Mouse (Mus musculus): ENCODE results near the gene Asic4.

The Asic4 gene

GRCm38 (mm10) chr1:75450314-75451005 lies at the start of gene Asic4:
Gene Asic4 (plus strand): TSS chr1:75450436.
- DNase-seq = no peak

GRCm38 (mm10) chr1:75400493-75401115 lies 49.6 kb upstream of the Asic4 start:
- DNase-seq = no peak

DNA sequence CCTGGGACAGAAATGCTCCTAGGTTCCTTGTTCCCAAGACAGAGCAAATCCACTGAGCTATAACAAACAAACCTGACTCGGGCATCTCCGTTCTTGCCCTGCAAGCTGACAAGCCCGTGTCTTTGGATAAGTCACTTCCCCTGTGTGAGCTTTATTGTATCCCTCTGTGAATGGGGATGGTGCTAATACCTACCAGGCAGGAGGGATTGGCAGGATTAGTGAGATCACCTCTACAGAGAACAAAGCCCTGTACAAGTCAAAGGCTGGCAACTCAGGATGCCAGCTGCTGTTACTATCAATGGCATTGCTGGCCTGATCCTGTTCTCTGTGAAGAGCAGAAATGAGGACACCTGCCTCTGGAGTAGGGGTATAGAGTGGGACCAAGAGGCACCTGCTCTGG lies 44.7 kb upstream of the Asic4 start:
- DNase-seq = no peak

DNA sequence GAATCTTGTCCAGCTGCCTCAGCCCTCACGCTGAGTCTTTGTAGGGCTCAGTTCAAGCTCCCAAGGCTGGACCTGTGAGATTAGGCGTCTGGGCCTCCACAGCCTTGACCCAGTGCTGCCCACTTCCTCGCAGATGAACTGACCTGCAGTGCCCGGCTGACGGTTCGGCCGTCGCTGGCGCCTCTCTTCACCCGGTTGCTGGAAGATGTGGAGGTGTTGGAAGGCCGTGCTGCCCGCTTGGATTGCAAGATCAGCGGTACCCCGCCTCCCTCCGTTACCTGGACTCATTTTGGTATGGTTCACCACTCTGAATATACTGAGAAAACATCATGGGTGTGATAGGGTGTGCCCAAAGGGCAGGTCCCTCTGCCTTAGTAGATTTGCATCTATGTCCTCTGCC lies 44.1 kb upstream of the Asic4 start:
- no peak for DNase-seq

DNA sequence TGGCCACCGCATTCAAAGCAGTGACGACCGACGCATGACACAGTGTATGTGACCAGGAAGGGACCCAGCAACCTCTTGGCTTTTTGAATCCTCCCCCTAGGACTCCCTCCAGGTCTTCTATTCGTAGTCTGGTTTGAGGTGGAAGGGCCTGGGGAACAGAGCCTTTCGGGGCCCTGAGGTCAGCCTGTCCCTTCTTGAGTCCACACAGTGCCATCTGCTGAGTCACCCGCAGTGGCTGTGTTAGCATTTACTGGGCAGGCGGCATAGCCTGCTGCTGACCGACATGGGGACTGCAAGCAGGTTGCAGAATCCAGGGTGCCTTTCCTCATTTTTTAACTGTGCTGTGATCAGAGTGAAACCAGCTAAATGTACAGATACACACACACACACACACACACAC lies 43.2 kb upstream of the Asic4 start:
- no peak for DNase-seq

DNA sequence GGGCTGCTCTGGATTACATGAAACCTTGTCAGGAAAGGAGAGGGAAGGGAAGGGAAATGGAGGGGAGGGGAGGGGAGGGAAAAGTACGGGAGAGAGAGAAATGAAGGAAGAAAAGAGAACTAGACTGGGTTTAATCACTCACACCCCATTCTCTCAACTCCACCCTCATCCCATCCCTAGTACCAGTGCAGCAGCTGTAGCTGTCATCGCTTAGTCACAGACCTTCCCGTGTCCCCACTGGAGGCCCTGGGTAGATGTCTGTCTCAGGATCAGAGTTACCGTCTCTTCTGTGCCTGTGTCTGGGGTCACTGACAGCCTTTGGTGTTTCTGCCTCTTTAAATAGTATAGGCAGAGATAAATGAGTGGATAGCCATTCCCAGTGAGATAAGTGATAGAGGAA lies 42.0 kb upstream of the Asic4 start:
- no peak for DNase-seq

DNA sequence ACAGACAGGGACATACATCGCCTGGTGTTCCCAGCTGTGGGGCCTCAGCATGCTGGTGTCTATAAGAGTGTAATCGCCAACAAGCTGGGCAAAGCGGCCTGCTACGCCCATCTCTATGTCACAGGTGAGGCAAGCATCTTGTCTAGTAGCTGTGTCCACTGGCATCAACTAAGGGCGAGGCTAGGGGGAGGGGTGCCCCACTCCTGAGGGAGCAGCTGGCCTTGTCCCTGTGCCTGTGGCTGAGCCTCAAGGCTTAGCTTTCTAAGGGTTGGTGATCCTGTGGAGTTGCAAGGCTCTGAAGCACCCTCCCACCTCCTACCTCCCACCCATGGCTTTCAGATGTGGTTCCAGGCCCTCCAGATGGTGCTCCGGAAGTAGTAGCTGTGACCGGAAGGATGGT lies 40.3 kb upstream of the Asic4 start:
- no peak for DNase-seq

DNA sequence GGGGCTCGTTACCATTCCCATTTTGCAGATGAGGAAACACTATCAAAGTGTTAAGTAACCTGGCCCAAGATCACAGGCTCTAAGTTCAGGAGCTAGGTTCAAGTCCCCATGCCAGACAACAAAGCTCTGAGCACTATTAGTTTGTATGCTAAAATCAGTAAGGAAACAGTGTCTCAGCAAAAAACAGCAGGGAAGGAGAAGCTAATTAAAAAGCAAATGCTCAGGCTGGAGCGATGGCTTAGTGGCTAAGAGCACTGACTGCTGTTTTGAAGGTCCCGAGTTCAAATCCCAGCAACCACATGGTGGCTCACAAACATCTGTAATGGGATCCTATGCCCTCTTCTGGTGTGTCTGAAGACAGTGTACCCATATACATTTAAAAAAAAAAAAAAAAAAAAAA lies 38.0 kb upstream of the Asic4 start:
- DNase-seq = no peak

- peak in 1 of 2 experiments; percentile 21 for DNase-seq
These were observed 36.5 kb upstream of the Asic4 start for GRCm38 (mm10) chr1:75413749-75414148.

DNA sequence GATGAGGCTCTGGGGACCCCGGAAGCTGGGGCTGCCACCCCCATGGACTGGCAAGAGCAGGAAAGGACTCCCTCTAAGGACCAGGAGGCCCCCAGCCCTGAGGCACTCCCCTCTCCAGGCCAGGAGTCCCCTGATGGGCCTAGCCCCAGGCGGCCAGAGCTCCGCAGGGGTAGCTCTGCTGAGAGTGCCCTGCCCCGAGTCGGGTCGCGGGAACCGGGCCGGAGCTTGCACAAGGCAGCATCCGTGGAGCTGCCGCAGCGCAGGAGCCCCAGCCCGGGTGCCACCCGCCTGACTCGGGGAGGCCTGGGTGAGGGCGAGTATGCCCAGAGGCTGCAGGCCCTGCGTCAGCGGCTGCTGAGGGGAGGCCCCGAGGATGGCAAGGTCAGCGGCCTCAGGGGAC lies 28.4 kb upstream of the Asic4 start:
- DNase-seq = no peak

GRCm38 (mm10) chr1:75422216-75422822 lies 27.9 kb upstream of the Asic4 start:
- DNase-seq = no peak

GRCm38 (mm10) chr1:75422823-75423471 lies 27.3 kb upstream of the Asic4 start:
- DNase-seq = no peak

DNA sequence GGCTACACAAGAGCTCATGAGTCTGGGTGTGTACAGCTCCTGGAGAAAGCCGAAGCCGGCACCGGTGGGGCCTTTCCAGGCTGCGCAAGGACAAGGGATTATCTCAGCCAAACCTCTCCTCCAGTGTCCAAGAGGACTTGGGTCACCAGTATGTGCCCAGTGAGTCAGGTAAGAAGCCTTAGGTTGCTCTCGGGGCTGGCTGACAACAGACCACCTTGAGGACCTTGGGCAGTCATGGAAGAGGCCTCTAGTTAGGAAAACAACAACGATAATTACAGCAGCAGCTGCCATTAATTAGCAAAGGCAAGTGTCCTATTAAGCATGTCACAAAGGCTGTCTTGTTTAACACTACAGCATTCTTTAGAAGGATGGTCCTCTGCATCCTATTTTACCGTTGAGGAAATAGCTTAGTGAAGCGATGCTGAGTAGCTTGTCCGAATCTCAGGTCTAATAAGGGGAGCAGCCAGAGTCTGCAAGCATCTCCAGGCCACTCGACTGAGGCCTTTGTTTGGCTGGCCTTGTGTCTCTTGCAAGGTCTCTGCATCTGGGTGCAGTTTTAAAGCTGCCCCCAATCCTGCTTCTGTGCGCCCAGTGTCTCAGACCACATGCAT lies 26.4 kb upstream of the Asic4 start:
- no peak for DNase-seq

DNA sequence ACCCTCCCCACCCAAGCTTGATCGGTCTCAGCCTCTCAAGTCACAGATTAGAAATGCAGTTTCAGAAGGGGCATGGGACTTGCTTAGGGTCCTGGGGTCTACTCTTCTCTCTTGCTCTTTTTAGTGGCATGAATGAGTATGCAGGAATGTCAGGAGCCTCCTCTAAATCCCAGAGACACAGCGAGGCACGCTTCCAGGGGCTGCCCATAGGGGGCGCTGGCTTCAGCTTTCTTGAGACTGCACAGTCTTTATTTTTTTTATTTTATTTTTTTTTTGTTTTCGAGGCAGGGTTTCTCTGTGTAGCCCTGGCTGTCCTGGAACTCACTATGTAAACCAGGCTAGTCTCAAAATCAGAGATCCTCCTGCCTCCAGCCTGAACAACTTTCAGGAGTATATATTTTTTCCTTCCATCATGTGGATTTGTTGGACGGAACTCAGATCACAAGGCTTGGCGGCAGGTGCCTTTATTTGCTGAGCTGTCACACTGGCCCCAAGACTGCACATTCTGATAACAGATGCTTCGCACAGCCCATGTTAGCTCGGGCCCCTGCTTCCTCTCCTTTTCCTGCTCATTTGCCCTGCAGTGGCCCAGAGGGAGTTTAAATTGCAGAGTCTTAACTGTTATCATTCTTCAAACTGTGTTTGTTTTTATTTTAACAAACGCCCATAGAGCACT lies 24.3 kb upstream of the Asic4 start:
- no peak for DNase-seq

DNA sequence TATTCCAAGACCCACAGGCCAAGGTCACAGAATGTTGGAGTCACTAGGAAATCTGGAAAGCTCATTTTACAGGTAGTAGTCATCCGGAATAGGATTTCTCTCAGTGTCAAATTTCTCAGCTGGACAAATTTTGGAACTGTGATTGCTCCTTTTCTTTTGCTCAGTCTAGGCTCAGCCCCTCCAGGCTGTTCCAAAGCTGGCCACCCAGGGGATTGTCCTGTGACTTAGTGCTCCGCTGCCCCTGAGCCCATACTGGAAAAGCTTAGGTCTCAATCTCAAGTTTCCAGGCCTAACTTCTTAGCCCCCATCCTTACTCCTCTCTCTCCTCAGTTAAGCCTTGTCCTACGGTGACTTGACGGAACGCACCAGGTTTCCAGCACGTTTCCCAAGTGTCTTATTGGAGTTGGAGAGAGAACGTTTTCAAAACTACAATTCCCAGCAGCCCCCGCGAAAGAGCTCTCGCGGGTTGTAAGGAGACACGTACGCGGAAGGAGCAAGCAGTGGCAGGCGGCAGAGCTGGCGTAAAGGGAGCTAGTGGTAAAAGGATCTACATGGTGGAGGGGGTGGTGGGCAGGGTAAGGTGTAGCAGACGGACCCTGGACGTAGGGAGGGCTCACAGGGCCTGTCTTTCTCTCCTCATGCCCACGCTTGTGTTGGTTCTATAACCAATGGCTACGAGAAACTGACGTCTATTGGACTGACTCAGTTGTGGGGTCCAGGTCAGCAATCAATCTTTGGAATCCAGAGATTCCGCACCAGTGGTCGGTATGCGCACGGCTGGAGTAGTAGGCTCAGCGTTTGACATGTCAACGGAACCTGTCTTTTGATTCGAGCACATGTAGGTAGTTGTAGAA lies 14.5 kb upstream of the Asic4 start, which contains the start of gene Gmppa:
Gmppa (plus strand) TSS at position 456 of the 854 bp plus-strand sequence.
- peak; percentile 61 to 65 for DNase-seq

- DNase-seq = no peak
These were observed 11.5 kb upstream of the Asic4 start for GRCm38 (mm10) chr1:75438782-75439181.

DNA sequence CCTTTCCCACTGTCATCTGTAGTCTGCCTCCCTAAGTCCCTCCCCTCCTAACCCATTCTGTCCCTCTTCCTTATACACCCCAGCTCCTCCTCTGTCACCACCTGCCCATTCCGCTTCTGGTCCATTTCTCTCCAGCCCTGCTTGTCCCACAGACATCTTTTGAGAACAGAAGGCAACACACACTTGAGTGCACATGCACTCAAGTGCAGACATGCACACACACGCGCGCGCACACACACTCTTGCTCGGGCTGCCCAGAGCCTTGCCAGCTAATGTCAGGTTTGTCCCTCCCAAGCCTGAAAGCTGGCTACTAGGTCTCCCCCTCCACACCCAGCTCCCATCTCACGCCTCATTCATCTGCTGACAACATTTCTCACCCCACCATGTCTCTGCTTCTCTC lies 9.6 kb upstream of the Asic4 start:
- DNase-seq = no peak

DNA sequence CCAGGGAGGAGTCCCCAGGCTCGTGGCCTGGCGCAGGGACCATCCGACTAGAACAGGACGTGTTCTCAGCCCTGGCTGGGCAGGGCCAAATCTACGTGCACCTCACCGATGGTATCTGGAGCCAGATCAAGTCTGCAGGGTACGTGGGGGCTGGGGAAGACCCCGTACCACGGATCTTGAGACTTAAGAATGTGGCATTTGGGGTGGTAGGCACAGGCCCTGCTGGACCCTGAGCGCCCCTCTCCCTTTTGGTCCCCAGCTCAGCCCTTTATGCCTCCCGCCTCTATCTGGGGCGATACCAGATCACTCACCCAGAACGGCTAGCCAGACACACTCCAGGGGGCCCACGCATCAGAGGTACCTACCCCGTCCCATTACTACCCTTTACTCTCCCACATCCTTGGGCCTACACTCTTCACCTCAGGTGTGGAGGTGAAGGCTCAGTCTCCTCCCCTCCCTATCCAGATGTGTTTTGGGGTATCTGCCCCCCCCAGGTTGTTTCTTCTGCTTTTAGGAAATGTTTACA lies 8.7 kb upstream of the Asic4 start:
- no peak for DNase-seq

GRCm38 (mm10) chr1:75442171-75442570 lies 8.1 kb upstream of the Asic4 start:
- no peak for DNase-seq

- no peak for DNase-seq
These were observed 7.4 kb upstream of the Asic4 start for GRCm38 (mm10) chr1:75442811-75443210.

GRCm38 (mm10) chr1:75443247-75444024 lies 6.8 kb upstream of the Asic4 start:
- DNase-seq = no peak
